Mouse (Mus musculus): ENCODE measurements at regions not wholly inside any gene's neighbourhood (a gene's known extent, or its start where the extent isn't known, plus 50 kb on each side); places are given as distances from the start of the nearest gene placed in this dataset.
"Not testable (repeated sequence)": the region's sequence is repeated elsewhere in the genome, so short reads cannot be mapped to it uniquely, and the experiment has no call there.

DNA sequence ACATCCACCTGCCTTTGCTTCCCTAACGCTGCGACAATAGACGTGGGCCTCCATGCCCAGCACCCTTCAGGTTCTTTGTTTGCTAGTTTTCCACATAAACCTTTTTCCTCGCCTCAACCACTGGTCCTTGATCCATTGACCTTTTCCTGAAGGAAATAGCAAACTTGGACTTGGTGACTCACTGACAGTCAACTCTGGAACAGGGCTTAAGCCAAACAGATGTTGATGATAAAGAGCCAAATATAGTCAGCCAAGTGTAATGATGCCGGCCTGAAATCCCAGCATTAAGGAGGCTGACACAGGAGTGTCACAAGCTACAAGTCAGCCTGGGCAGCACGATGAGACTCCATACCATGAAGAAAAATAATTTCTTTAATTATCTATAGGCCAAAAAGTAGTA, 62.9 kb upstream of the Thoc2 start:
- DNase-seq, result peak; percentile 1 to 2

DNA sequence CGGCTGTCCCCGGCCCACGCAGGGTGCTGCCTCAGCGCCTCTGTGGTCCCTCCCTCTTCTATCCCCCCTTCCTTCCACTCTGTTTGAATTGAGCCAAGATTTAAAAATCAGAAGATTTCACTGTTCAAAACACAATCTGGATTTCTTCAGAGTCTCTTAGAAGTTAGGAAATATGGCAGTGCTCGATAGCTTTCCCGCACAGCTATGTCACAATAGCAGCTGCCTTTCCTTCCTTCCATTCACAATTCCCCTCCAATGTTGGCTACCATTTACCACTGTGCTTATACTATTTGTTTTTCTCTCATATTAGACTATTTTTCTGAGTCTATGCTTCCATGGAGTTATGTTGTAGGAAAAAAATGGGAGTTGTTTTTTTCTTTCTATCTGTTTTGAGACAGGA, 63.7 kb upstream of the Xiap start:
- no peak for DNase-seq

DNA sequence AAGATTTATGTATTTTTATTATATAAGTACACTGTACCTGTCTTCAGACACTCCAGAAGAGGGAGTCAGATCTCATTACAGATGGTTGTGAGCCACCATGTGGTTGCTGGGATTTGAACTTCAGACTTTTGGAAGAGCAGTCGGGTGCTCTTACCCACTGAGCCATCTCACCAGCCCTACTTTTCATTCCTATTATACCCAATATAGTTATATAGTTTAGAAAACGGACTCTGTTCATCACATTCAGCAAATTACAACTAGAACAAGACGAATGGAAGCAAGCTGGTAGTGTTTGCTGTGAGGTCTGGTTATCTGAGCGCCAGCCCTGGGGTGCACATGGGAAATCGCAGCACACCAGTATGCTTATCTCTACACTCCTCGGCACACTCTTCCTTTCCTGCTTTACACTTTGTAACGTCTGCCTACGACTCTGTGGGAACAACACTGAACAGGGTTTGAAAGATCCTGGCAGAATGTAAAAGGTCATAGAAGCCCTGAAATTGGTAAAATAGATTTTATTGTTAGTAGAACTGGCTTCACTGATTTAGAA, 58.8 kb upstream of the Xiap start:
- DNase-seq, result not testable (repeated sequence)

DNA sequence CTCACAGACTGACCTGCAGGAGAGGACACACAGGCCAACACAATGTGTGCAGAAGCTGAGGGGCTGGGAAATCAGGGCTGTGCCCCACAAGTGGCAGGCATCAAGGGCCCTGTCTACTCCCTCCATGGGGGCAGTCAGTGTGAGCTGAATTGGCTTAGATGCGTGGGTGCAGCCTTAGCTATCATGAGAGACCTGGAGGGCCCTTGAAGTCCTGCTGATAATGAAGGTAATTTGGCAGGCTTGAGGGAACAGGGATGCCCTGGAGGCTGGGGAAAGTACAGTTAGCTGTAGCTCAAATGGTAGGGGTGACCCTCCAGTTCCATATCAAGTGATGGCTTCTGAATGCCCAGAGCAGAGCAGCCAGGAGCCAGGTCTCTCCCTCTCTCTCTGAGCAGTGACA, 53.9 kb upstream of the Xiap start:
- peak in 1 of 2 experiments; percentile 1 for DNase-seq

DNA sequence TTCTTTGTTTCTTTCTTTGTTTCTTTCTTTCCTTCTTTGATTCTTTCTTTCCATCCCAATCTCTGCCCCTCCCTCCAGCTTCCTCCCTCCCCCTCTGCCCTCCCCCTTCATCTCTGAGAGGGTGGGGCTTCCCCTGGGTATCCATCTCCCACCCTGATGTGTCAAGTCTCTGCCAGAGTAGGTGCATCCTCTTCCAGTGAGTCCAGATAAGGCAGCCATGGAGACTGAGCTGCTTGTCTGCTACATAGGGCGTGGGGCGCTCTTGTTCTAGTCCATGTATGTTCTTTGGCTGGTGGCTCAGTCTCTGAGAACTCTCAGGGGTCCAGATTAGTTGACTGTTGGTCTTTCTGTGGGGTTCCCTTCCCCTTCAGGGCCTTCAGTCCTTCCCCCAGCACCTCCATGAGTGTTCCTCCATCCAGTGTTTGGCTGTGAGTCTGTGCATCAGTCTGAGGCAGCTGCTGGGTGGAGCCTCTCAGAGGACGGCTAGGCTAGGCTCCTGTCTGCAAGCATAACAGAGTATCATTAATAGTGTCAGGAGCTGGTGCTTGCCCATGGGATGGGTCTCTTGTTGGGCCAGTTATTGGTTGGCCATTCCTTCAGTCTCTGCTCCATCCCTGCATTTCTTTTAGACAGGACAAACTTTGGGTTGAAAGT, 52.8 kb upstream of the Xiap start:
- DNase-seq, result not testable (repeated sequence)
